Mouse (Mus musculus) erythroblast, embryonic 14.5 days (primary cell): ENCODE results near the gene Anapc5. TPM values are rescaled to one million over a fixed set of nuclear protein-coding genes. Genes with fewer than 3 reads are reported as not detected.

ENCODE experiments used
- H3K27me3 ChIP-seq: 2 replicates; pipeline ENCODE4 v1.6.1; 2012; ENCODE audit warnings: inconsistent platforms; ENCODE audit not compliant: control insufficient read depth
- H3K36me3 ChIP-seq: 2 replicates; pipeline ENCODE4 v1.6.1; 2012; ENCODE audit warnings: mild to moderate bottlenecking, inconsistent platforms; ENCODE audit not compliant: control insufficient read depth
- H3K4me1 ChIP-seq: 2 replicates; pipeline ENCODE4 v1.6.1; 2012; ENCODE audit warnings: inconsistent platforms; ENCODE audit not compliant: control insufficient read depth
- H3K4me3 ChIP-seq: replicated peaks from 2 replicates; pipeline ENCODE3; 2012; ENCODE audit warnings: moderate library complexity, mild to moderate bottlenecking, inconsistent platforms
- H3K9me3 ChIP-seq: 2 replicates; pipeline ENCODE4 v1.6.1; 2012; ENCODE audit warnings: low read length, inconsistent platforms, mixed read lengths; ENCODE audit not compliant: control insufficient read depth
- GATA1 ChIP-seq: IDR thresholded peaks from 2 replicates; pipeline ENCODE4 v1.6.1; 2012; ENCODE audit warnings: low read length, inconsistent platforms, mixed read lengths
- TAL1 ChIP-seq: IDR thresholded peaks from 3 replicates; pipeline ENCODE4 v1.6.1; 2012; ENCODE audit warnings: low read length, inconsistent platforms, mixed read lengths
- polyA plus RNA-seq: library from polyadenylated mRNA; stranded (reverse); fragments of >175 nt; gene quantifications from 2 replicates; pipeline ENCODE4 v1.2.3, GENCODE M21; 2012

Anapc5 gene
- polyA plus RNA-seq, 1 experiment, result 37.0 TPM

DNA sequence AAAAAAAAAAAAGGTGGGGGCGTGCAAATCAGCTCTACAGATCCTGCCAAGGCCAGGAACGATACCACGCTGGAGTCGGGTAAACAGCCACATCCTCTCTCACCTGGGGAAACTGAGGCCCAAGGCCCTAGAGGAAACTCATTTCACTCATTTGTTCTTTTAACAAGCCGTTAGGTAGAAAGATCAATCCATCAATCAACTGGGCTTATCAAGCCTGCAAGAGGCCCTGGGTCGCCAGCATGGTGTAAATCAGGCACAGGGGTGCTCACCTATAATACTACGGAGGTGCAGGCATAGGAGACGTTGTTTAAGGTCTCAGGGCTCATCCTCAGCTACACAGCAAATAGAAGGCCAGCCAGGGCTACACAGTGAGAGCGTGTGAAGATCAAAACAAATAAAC, 49.7 kb downstream of the Anapc5 start:
- H3K9me3 ChIP-seq, result peaks cover 2% of the 10 kb centered on the region; the same call in 1 of the 2 replicates
- H3K27me3 ChIP-seq, result no peaks in the 10 kb centered on the region
- TF ChIP-seq GATA1, result no peak
- no peak for TF ChIP-seq TAL1
- H3K4me3 ChIP-seq, result no peak overlapping the region
- H3K36me3 ChIP-seq, result peaks cover 37% of the 10 kb centered on the region
- H3K4me1 ChIP-seq, result peaks cover 53% of the 10 kb centered on the region

DNA sequence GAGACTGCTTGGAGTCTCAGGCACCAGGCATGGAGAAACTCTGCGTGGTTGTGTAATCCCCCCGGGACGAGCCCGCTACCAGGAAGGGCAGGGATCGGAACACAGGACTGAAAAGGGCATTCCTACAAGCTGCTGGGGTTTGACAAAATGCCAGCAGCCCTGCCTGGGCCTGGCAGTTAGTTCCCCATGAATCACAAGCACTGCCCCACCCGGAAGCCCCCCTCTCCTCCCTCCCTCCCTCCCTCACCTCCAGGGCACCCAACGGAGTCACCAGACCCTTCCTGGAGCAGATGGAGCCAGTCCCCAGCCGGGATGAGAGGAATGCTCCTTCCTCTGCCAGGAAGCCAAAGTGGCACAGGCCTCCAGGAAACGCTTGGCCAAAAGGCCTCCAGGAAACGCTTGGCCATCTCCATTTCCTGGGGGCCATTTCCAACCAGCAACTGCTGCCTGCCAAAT, 50.3 kb downstream of the Anapc5 start:
- Histone ChIP-seq H3K4me1 (peaks cover 51% of the 10 kb centered on the region), H3K4me3 (no peak overlapping the region), H3K27me3 (no peaks in the 10 kb centered on the region), H3K9me3 (no peaks in the 10 kb centered on the region), H3K36me3 (peaks cover 38% of the 10 kb centered on the region)
- TF ChIP-seq TAL1, result no peak
- TF ChIP-seq GATA1, result no peak

DNA sequence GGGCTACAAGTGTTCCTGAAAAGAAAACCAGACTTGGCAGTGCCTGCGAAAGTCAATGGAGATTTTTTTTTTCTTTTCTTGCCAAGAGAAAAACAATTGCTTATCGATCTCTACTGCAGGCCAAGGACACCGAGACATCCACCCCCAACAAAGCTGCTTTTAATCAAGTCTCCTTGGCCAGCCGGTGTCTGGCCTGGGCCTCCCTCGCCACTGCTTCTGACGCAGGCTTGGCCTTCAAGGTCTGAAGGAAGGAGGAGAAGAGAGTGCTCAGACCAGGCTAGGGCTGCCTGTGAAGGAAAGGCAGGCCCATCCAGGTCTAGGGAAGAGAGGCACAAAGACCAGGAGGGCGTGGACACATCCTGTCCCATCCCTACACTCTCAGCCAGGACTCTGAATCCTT, 50.8 kb downstream of the Anapc5 start:
- Histone ChIP-seq H3K36me3 (peaks cover 38% of the 10 kb centered on the region), H3K27me3 (no peaks in the 10 kb centered on the region), H3K4me3 (no peak overlapping the region), H3K9me3 (no peaks in the 10 kb centered on the region), H3K4me1 (peaks cover 46% of the 10 kb centered on the region)
- no peak for TF ChIP-seq GATA1
- no peak for TF ChIP-seq TAL1

DNA sequence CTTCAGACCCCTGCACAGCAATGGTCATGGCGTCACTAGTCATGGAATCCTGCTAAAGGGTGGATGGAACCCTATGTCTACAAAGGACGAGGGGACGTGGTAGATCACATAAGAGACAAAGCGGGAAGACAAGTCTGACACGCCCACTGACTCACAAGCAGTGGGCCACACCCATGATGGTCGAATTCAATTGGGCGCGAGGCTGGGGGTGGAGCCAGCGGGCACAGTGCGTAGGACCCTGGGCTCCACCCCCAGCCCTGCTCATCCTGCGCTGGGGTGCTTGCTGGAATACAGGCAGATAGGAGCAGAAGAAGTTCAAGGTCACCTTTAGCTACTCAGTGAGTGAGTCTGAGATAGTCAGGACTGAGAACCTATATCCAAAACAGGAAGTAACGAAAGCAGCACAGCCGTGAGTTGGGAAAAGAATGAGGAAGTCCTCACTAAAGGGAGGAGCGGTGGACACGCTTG, 52.0 kb downstream of the Anapc5 start:
- peaks cover 37% of the 10 kb centered on the region for H3K4me1 ChIP-seq
- no peak overlapping the region for H3K4me3 ChIP-seq
- peaks cover 39% of the 10 kb centered on the region for H3K36me3 ChIP-seq
- TF ChIP-seq TAL1, result no peak
- no peak for TF ChIP-seq GATA1
- H3K27me3 ChIP-seq, result no peaks in the 10 kb centered on the region
- H3K9me3 ChIP-seq, result no peaks in the 10 kb centered on the region

DNA sequence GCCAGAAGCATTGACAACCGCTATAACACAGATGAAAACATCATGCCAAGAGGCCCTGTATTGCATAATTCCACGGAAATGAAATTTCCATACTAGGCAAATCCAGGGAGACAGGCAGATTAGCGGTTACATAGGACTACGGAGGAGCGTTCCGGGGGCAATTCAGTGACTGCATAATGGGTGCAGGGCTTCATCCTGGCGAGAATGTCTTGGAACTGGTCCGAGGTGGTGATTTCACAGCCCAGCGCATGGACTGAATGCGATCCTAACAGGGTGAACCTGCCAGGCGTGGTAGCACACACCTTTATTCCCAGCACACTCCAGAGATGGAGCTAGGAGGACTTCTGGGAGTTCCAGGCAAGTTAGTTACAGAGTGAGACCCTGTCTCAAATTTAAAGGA, 53.9 kb downstream of the Anapc5 start:
- Histone ChIP-seq H3K36me3 (peaks cover 48% of the 10 kb centered on the region), H3K4me3 (no peak overlapping the region), H3K27me3 (no peaks in the 10 kb centered on the region), H3K9me3 (no peaks in the 10 kb centered on the region), H3K4me1 (peaks cover 41% of the 10 kb centered on the region)
- TF ChIP-seq TAL1, result no peak
- TF ChIP-seq GATA1, result no peak

DNA sequence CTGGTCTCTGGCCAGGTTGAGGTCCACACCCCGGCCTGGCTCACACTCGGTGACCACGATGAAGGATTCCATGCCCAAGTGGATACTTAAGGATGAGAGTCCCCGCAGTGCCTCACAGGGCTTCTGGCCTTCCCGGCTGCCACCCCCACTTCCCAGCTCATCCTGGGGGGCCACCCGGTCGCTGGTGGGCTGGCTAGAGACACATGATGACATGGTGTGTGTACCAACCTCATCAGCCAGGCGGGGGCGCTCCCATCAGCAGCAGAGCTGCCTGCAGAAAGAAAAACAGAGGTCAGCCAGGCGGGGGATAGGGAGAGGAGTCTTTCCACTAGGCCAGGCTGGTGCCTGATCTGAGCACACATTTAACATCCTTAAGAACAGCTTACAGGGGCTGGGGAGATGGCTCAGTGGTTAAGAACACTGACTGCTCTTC, 57.1 kb downstream of the Anapc5 start:
- no peak for TF ChIP-seq TAL1
- no peak for TF ChIP-seq GATA1
- Histone ChIP-seq H3K27me3 (no peaks in the 10 kb centered on the region), H3K4me1 (peaks cover 50% of the 10 kb centered on the region), H3K36me3 (peaks cover 47% of the 10 kb centered on the region), H3K4me3 (no peak overlapping the region), H3K9me3 (no peaks in the 10 kb centered on the region)

DNA sequence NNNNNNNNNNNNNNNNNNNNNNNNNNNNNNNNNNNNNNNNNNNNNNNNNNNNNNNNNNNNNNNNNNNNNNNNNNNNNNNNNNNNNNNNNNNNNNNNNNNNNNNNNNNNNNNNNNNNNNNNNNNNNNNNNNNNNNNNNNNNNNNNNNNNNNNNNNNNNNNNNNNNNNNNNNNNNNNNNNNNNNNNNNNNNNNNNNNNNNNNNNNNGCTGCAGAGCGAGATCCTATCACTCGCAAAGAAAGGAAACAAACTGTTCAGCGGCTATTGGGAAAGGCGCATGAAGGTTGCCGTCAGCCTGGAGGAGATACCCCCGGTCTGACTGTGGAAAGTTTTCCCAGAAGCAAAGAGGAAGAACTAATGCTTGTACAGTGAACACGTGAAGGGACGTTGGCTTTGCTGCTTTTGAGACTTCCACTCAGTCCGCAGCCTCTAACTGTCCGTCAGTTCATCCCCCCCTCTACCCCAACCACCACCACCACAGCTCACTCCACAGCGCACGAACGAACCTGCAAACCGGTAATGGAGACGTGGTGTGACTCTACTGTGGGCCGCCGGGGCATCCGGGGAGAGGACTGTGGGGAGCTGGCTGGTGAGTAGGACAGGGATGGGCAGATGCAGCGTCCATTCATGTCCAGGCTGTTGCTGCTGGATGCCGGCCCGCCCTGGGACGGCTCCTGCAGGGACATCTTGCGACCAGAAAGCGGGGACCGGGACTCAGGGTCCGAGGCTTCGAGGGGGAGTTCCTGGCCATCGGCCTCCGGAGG, 57.7 kb downstream of the Anapc5 start:
- H3K4me1 ChIP-seq, result peaks cover 49% of the 10 kb centered on the region
- no peak overlapping the region for H3K4me3 ChIP-seq
- no peak for TF ChIP-seq TAL1
- TF ChIP-seq GATA1, result no peak
- peaks cover 48% of the 10 kb centered on the region for H3K36me3 ChIP-seq
- H3K27me3 ChIP-seq, result no peaks in the 10 kb centered on the region
- H3K9me3 ChIP-seq, result no peaks in the 10 kb centered on the region

DNA sequence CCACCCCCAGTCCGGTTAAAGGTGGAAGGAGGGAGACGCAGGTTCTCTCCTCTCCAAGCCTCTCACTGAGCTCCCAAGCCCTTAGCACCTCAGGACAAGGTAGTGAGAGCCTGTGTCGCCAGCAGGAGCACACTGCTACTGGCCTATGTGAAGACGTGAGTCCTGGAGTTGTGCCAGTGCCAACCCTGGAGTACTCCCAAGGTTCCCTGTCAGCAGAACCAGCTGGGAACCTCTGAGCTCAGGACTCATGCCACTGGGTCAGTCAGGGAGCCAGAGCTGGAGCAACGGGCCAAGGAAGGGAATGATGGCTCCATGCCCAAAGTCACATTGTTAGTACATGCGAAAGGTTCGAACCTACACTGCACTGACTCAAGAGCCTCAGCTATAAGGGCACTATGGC, 64.5 kb downstream of the Anapc5 start:
- Histone ChIP-seq H3K36me3 (peaks cover 69% of the 10 kb centered on the region), H3K27me3 (no peaks in the 10 kb centered on the region), H3K9me3 (no peaks in the 10 kb centered on the region), H3K4me1 (peaks cover 33% of the 10 kb centered on the region), H3K4me3 (no peak overlapping the region)
- no peak for TF ChIP-seq TAL1
- TF ChIP-seq GATA1, result no peak

DNA sequence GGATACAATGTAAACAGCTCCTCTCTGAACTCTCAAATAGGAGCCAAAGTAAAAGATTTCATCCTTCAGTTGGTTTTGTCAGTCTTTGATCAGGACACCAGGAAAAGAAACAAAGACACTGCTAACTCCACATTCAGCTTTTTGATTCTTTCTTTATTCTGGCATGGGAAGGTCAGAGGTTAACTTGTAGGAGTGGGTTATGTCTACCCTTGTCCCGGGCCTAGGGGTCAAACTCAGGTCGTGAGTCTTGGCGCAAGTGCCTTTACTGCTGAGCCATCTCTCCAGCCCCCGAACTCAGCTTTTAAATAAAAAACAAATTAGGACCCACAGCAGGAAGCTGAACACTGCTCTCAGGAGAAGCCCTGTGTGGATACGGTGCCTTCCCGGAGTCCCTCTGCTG, 65.0 kb downstream of the Anapc5 start:
- Histone ChIP-seq H3K27me3 (no peaks in the 10 kb centered on the region), H3K4me1 (peaks cover 28% of the 10 kb centered on the region), H3K36me3 (peaks cover 74% of the 10 kb centered on the region), H3K9me3 (no peaks in the 10 kb centered on the region), H3K4me3 (no peak overlapping the region)
- TF ChIP-seq GATA1 (no peak), TAL1 (no peak)
